Mouse (Mus musculus): ENCODE results near the gene Spats2.

The Spats2 gene

GRCm38 (mm10) chr15:99097840-99098492 lies 27.8 kb upstream of the Spats2 start:
- no peak for DNase-seq (ENCODE audit: low read depth)

GRCm38 (mm10) chr15:99098493-99098861 lies 27.2 kb upstream of the Spats2 start:
- DNase-seq (ENCODE audit: low read depth) = no peak

GRCm38 (mm10) chr15:99099139-99099556 lies 26.6 kb upstream of the Spats2 start:
- DNase-seq (ENCODE audit: low read depth) = no peak

GRCm38 (mm10) chr15:99099984-99100383 lies 25.7 kb upstream of the Spats2 start:
- no peak for DNase-seq (ENCODE audit: low read depth)

GRCm38 (mm10) chr15:99105238-99105637 lies 20.5 kb upstream of the Spats2 start:
- no peak for DNase-seq (ENCODE audit: low read depth)

- no peak for DNase-seq (ENCODE audit: low read depth)
Measured at GRCm38 (mm10) chr15:99107866-99108265, 17.9 kb upstream of the Spats2 start.

- no peak for DNase-seq (ENCODE audit: low read depth)
Measured at GRCm38 (mm10) chr15:99111139-99111538, 14.6 kb upstream of the Spats2 start.

GRCm38 (mm10) chr15:99111809-99112208 lies 13.9 kb upstream of the Spats2 start:
- DNase-seq (ENCODE audit: low read depth) = no peak

- no peak for DNase-seq (ENCODE audit: low read depth)
Measured at GRCm38 (mm10) chr15:99112843-99113395, 12.8 kb upstream of the Spats2 start.

GRCm38 (mm10) chr15:99113396-99113975 lies 12.2 kb upstream of the Spats2 start:
- no peak for DNase-seq (ENCODE audit: low read depth)

- DNase-seq (ENCODE audit: low read depth) = no peak
Measured at GRCm38 (mm10) chr15:99114312-99115064, 11.2 kb upstream of the Spats2 start.

GRCm38 (mm10) chr15:99115065-99115423 lies 10.7 kb upstream of the Spats2 start:
- no peak for DNase-seq (ENCODE audit: low read depth)

GRCm38 (mm10) chr15:99116539-99116938 lies 9.2 kb upstream of the Spats2 start:
- no peak for DNase-seq (ENCODE audit: low read depth)

GRCm38 (mm10) chr15:99120814-99121213 lies 4.9 kb upstream of the Spats2 start:
- DNase-seq (ENCODE audit: low read depth) = no peak

GRCm38 (mm10) chr15:99122642-99123041 lies 3.1 kb upstream of the Spats2 start:
- no peak for DNase-seq (ENCODE audit: low read depth)

- DNase-seq (ENCODE audit: low read depth) = no peak
Measured at GRCm38 (mm10) chr15:99126081-99126815, 532 bp downstream of the Spats2 start.

- no peak for DNase-seq (ENCODE audit: low read depth)
Measured at GRCm38 (mm10) chr15:99126816-99127365, 1.2 kb downstream of the Spats2 start.

- no peak for DNase-seq (ENCODE audit: low read depth)
Measured at GRCm38 (mm10) chr15:99127851-99128522, 2.3 kb downstream of the Spats2 start.

- no peak for DNase-seq (ENCODE audit: low read depth)
Measured at GRCm38 (mm10) chr15:99129441-99129840, 3.7 kb downstream of the Spats2 start.

GRCm38 (mm10) chr15:99129956-99130910 lies 4.5 kb downstream of the Spats2 start:
- DNase-seq (ENCODE audit: low read depth) = no peak
